Comparison of ENCODE assay signal across 17 mouse cellular contexts in genomic region chr4:150794878-150795277, GRCm38 (mm10). TPM values are rescaled to one million over a fixed set of nuclear protein-coding genes. Genes with fewer than 3 reads are reported as not detected.
DNase-seq lines count a peak whose midpoint lies in the region; ATAC-seq and TF ChIP-seq lines count a peak whose summit lies in the region.
"Had no signal": no experiment of that assay in that cellular context is flagged by ENCODE, and none has a peak within 500 bp of the region (broad histone marks: within the 10 kb centered on the region; RNA-seq: fewer than 3 reads in every experiment).

No protein-coding gene starts in this region.

- no peak overlapping the region for H3K4me2 ChIP-seq in embryonic facial prominence, embryonic 14.5 days (ENCODE audit: low read depth, low read length)
- no peak overlapping the region for H3K4me2 ChIP-seq in hindbrain, postnatal 0 days (ENCODE audit: low read depth, low read length)
- H3K4me2 ChIP-seq in myocyte (ENCODE audit: low read depth): no peak overlapping the region
- H3K4me2 ChIP-seq: liver, embryonic 12.5 days had no signal

- H3K27me3 ChIP-seq in heart, adult 2 months (ENCODE audit: control insufficient read depth, insufficient read depth, low read length): no peaks in the 10 kb centered on the region
- H3K27me3 ChIP-seq in embryonic facial prominence, embryonic 14.5 days (replicated peaks; ENCODE audit: control insufficient read depth, insufficient read depth, low read length): no peaks in the 10 kb centered on the region
- H3K27me3 ChIP-seq in hindbrain, postnatal 0 days (ENCODE audit: insufficient read depth, low read length): no peaks in the 10 kb centered on the region
- H3K27me3 ChIP-seq in myocyte (ENCODE audit: control insufficient read depth, insufficient read depth, insufficient read length): no peaks in the 10 kb centered on the region

- 58% methylated on average over 5 of the region's 5 CpGs for WGBS in heart, adult 2 months
- WGBS in embryonic facial prominence, embryonic 14.5 days: 31% methylated on average over 5 of the region's 5 CpGs
- WGBS in hindbrain, postnatal 0 days: 44% methylated on average over 5 of the region's 5 CpGs

- TF ChIP-seq POLR2A in heart, adult 2 months (IDR thresholded peaks at IDR 0.05; ENCODE audit: insufficient read depth, low read depth, low read length): no peak
- TF ChIP-seq POLR2A in myocyte (IDR thresholded peaks at IDR 0.05; ENCODE audit: insufficient read length, low read depth): no peak

- no peaks in the 10 kb centered on the region for H3K79me2 ChIP-seq in heart, adult 2 months (replicated peaks; ENCODE audit: control insufficient read depth, insufficient read depth, low read length)
- H3K79me2 ChIP-seq in myocyte (ENCODE audit: control insufficient read depth, insufficient read depth): no peaks in the 10 kb centered on the region

- H3K27ac ChIP-seq in heart, adult 2 months: peak overlapping the region; percentile 51
- H3K27ac ChIP-seq in embryonic facial prominence, embryonic 14.5 days (replicated peaks; ENCODE audit: low read depth, low read length): no peak overlapping the region
- peak overlapping the region; percentile 62 for H3K27ac ChIP-seq in hindbrain, postnatal 0 days
- H3K27ac ChIP-seq: kidney, postnatal 0 days; liver, embryonic 12.5 days had no signal

- DNase-seq in heart, adult 2 months: no peak
- no peak for DNase-seq in heart, adult 9 months (ENCODE audit: low spot score in 2 of 2)
- no peak for DNase-seq in embryonic facial prominence, embryonic 14.5 days (ENCODE audit: low spot score)
- peak; percentile 32 for DNase-seq in hindbrain, postnatal 0 days (ENCODE audit: low spot score)
- no peak for DNase-seq in heart, postnatal 25 days (ENCODE audit: low spot score)
- no peak for DNase-seq in urinary bladder, postnatal 25 days (ENCODE audit: low spot score)
- DNase-seq in gastrocnemius, adult 18-20 months (ENCODE audit: low spot score): no peak
- DNase-seq: cerebellum, adult 11 months; gastrocnemius, postnatal 14 days; layer of hippocampus, adult 9-11 months; right cerebral cortex, postnatal 4 days; thymus, postnatal 14 days had no signal

- no peaks in the 10 kb centered on the region for H3K9me3 ChIP-seq in embryonic facial prominence, embryonic 14.5 days (ENCODE audit: control insufficient read depth, low read length)
- no peaks in the 10 kb centered on the region for H3K9me3 ChIP-seq in hindbrain, postnatal 0 days (ENCODE audit: low read length)
- H3K9me3 ChIP-seq: liver, embryonic 12.5 days had no signal

- peak; percentile 42; the same call in 1 of the 2 replicates for ATAC-seq in embryonic facial prominence, embryonic 14.5 days (ENCODE audit: low read depth)
- ATAC-seq in hindbrain, postnatal 0 days: peak; percentile 58
- ATAC-seq: CD4-positive, CD25-positive, alpha-beta regulatory T cell, adult 4 months; inflammation-experienced regulatory T-cells, adult 6 months; liver, embryonic 12.5 days had no signal

- intact Hi-C loops in heart, adult 2 months (cut with DNase I): no loop called here
- intact Hi-C loops in heart, postnatal 25 days (cut with DNase I): no loop called here

- no peak for TF ChIP-seq EP300 in heart, adult 2 months (IDR thresholded peaks at IDR 0.05; ENCODE audit: insufficient read depth, low read depth, low read length)

- peaks cover 8% of the 10 kb centered on the region for H3K4me1 ChIP-seq in heart, adult 2 months (ENCODE audit: control insufficient read depth, insufficient read depth, low read length)
- peaks cover 22% of the 10 kb centered on the region for H3K4me1 ChIP-seq in embryonic facial prominence, embryonic 14.5 days (ENCODE audit: control insufficient read depth, insufficient read depth, low read length)
- peaks cover 4% of the 10 kb centered on the region for H3K4me1 ChIP-seq in hindbrain, postnatal 0 days (ENCODE audit: insufficient read depth, low read length)

- no peak overlapping the region for H3K9ac ChIP-seq in heart, adult 2 months (ENCODE audit: low read depth, low read length)
- H3K9ac ChIP-seq in embryonic facial prominence, embryonic 14.5 days (ENCODE audit: low read depth, low read length): no peak overlapping the region
- H3K9ac ChIP-seq in hindbrain, postnatal 0 days (replicated peaks; ENCODE audit: low read length): no peak overlapping the region; the same call in 1 of the 2 replicates
- H3K9ac ChIP-seq: liver, embryonic 12.5 days had no signal

- H3K4me3 ChIP-seq in heart, adult 2 months: no peak overlapping the region
- no peak overlapping the region for H3K4me3 ChIP-seq in embryonic facial prominence, embryonic 14.5 days (ENCODE audit: low read depth, low read length)
- no peak overlapping the region for H3K4me3 ChIP-seq in hindbrain, postnatal 0 days (ENCODE audit: low read length)
- H3K4me3 ChIP-seq in myocyte: no peak overlapping the region
- H3K4me3 ChIP-seq: liver, embryonic 12.5 days had no signal

- no peak overlapping the region for H3ac ChIP-seq in myocyte (ENCODE audit: control insufficient read depth, insufficient read length)

- no peaks in the 10 kb centered on the region for H3K36me3 ChIP-seq in heart, adult 2 months (ENCODE audit: control insufficient read depth, insufficient read depth, low read length)
- H3K36me3 ChIP-seq in embryonic facial prominence, embryonic 14.5 days (ENCODE audit: control insufficient read depth, insufficient read depth, low read length): no peaks in the 10 kb centered on the region
- no peaks in the 10 kb centered on the region for H3K36me3 ChIP-seq in hindbrain, postnatal 0 days (ENCODE audit: insufficient read depth, low read length)
- no peaks in the 10 kb centered on the region for H3K36me3 ChIP-seq in myocyte (ENCODE audit: control insufficient read depth, insufficient read depth)
- H3K36me3 ChIP-seq: liver, embryonic 12.5 days had no signal

- TF ChIP-seq CTCF in heart, adult 2 months (IDR thresholded peaks at IDR 0.05): no peak
- TF ChIP-seq CTCF in hindbrain, postnatal 0 days (IDR thresholded peaks at IDR 0.05; ENCODE audit: low read depth): no peak

TF ChIP-seq in myocyte, 11 proteins besides CTCF, POLR2A, EP300 and RAD21:
- TF ChIP-seq TCF12 (IDR thresholded peaks at IDR 0.05; ENCODE audit: insufficient read depth, poor library complexity, severe bottlenecking) (peak; percentile 73), MYOD1 (IDR thresholded peaks at IDR 0.05; ENCODE audit: control insufficient read depth in 1 of 3, insufficient read length in 2 of 3, low read depth in 2 of 3) (peak; percentile 1 to 94 (median 90)), POLR2AphosphoS2 (IDR thresholded peaks at IDR 0.05; ENCODE audit: insufficient read length, low read depth) (no peak), MYOG (IDR thresholded peaks at IDR 0.05; ENCODE audit: control insufficient read depth in 1 of 3, insufficient read depth in 1 of 3, insufficient read length in 2 of 3, low read depth in 2 of 3) (peak; percentile 73 to 91 (median 77)), USF1 (IDR thresholded peaks at IDR 0.05; ENCODE audit: low read depth) (no peak), E2F4 (IDR thresholded peaks at IDR 0.05; ENCODE audit: insufficient read depth) (no peak), TCF3 (IDR thresholded peaks at IDR 0.05; ENCODE audit: insufficient read length, low read depth) (peak; percentile 86), SRF (IDR thresholded peaks at IDR 0.05; ENCODE audit: control insufficient read depth, insufficient read length, low read depth) (peak; percentile 83)

RNA-seq across cellular contexts. Expression of gene Errfi1, which starts 58.8 kb away (rescaled TPM):
- total RNA-seq in heart, adult 2 months (2021): 10 to 100 TPM; 22.1 to 44.1 TPM
- polyA plus RNA-seq in heart, adult 2 months (2012; rRNA removed): 21.3 and 22.5 TPM in 2 replicates
- polyA plus RNA-seq in embryonic facial prominence, embryonic 14.5 days (2014; fragmentation: Nextera tagmentation; extraction: Ambion mirVana): 25.5 and 26.7 TPM in 2 replicates
- total RNA-seq in hindbrain, postnatal 0 days (2014; rRNA removed): 32.4 and 38.8 TPM in 2 replicates
- 22.2 and 23.2 TPM in 2 replicates for polyA plus RNA-seq in hindbrain, postnatal 0 days (2015; fragmentation: Nextera tagmentation; extraction: Ambion mirVana)
- polyA plus RNA-seq in myocyte (2012; fragmentation: generic; extraction: Trizol): 18.9 TPM
- 10 to 100 TPM; 15.0 to 16.6 TPM for total RNA-seq in heart, postnatal 25 days (2021)
- 10 to 100 TPM; 24.9 to 35.9 TPM for total RNA-seq in gastrocnemius, adult 18-20 months (2021)
